Mouse (Mus musculus) thymus, adult 2 months (tissue): ENCODE results near the gene Olfr1393.

Experiments used
- CTCF ChIP-seq: fragments of 200-500 bp; IDR thresholded peaks from 2 replicates; pipeline ENCODE4 v1.5.1; 2012; ENCODE audit warnings: mild to moderate bottlenecking, control low read depth, low read length, moderate library complexity, borderline replicate concordance; ENCODE audit not compliant: control insufficient read depth, poor library complexity, insufficient read depth; ENCODE audit errors: extremely low read depth
- POLR2A ChIP-seq: fragments of 200-500 bp; IDR thresholded peaks from 2 replicates; pipeline ENCODE4 v1.6.1; 2012; ENCODE audit warnings: mild to moderate bottlenecking, low read length, control low read depth, moderate library complexity; ENCODE audit not compliant: control insufficient read depth, poor library complexity, insufficient read depth; ENCODE audit errors: extremely low read depth

GRCm38 (mm10) chr11:49292777-49293176 lies 14.7 kb downstream of the Olfr1393 start:
- TF ChIP-seq CTCF (no peak), POLR2A (no peak)
